Mouse (Mus musculus): ENCODE results near the gene Maml3. TPM values are rescaled to one million over a fixed set of nuclear protein-coding genes. Genes with fewer than 3 reads are reported as not detected.

Gene Maml3
- total and polyA plus RNA-seq, 3 experiments = 0.81 to 1.8 (median 0.98) TPM

GRCm38 (mm10) chr3:51719373-51719772 is 385.5 kb downstream of the Maml3 start:
- no peaks in the 10 kb centered on the region for H3K27me3 ChIP-seq (replicated peaks)
- TF ChIP-seq ETS1 (conservative IDR thresholded peaks at IDR 0.05; ENCODE audit: low read depth, low read length) = no peak
- no peak for TF ChIP-seq RAD21 (IDR thresholded peaks at IDR 0.05; ENCODE audit: low read depth, low read length)
- TF ChIP-seq HCFC1 (IDR thresholded peaks at IDR 0.05; ENCODE audit: low read depth, low read length) = no peak
- no peak for TF ChIP-seq EP300 (IDR thresholded peaks at IDR 0.05; ENCODE audit: low read length)
- TF ChIP-seq CHD2 (IDR thresholded peaks at IDR 0.05; ENCODE audit: low read length) = no peak
- TF ChIP-seq ZKSCAN1 (IDR thresholded peaks at IDR 0.05; ENCODE audit: borderline replicate concordance, low read depth, low read length) = no peak
- TF ChIP-seq ZNF384 (IDR thresholded peaks at IDR 0.05; ENCODE audit: low read depth, low read length) = no peak
- no peak for TF ChIP-seq NRF1 (IDR thresholded peaks at IDR 0.05; ENCODE audit: low read depth, low read length)
- TF ChIP-seq NELFE (IDR thresholded peaks at IDR 0.05; ENCODE audit: low read depth, low read length) = no peak
- no peak for TF ChIP-seq JUN (IDR thresholded peaks at IDR 0.05; ENCODE audit: insufficient read depth, low read depth, low read length)
- no peak for TF ChIP-seq USF2 (conservative IDR thresholded peaks at IDR 0.05; ENCODE audit: low read depth, low read length)
- TF ChIP-seq PAX5 (IDR thresholded peaks at IDR 0.05; ENCODE audit: low read length) = no peak
- no peak for TF ChIP-seq GABPA (IDR thresholded peaks at IDR 0.05; ENCODE audit: insufficient replicate concordance, low read depth, low read length)
- TF ChIP-seq CTCF (conservative IDR thresholded peaks at IDR 0.05 in 1 of 2, IDR thresholded peaks at IDR 0.05 in 1 of 2; ENCODE audit: low read depth in 2 of 2, low read length in 2 of 2) = no peak
- TF ChIP-seq ZMIZ1 (IDR thresholded peaks at IDR 0.05; ENCODE audit: low read depth, low read length) = no peak
- TF ChIP-seq E2F4 (IDR thresholded peaks at IDR 0.05; ENCODE audit: insufficient replicate concordance, low read depth, low read length) = no peak
- TF ChIP-seq IRF4 (IDR thresholded peaks at IDR 0.05; ENCODE audit: low read depth, low read length) = no peak
- no peak for TF ChIP-seq POLR2A (IDR thresholded peaks at IDR 0.05; ENCODE audit: low read depth, low read length)
- TF ChIP-seq SIN3A (IDR thresholded peaks at IDR 0.05; ENCODE audit: low read length) = no peak
- no peak for TF ChIP-seq ELF1 (IDR thresholded peaks at IDR 0.05; ENCODE audit: low read depth, low read length)
- no peaks in the 10 kb centered on the region for H3K36me3 ChIP-seq (replicated peaks in 1 of 2; ENCODE audit: control insufficient read depth in 1 of 2, insufficient read depth in 1 of 2, low read length in 1 of 2)
- H3K9me3 ChIP-seq (replicated peaks; ENCODE audit: low read length) = no peaks in the 10 kb centered on the region
- H3K4me3 ChIP-seq (replicated peaks in 1 of 3; ENCODE audit: low read depth in 2 of 3, low read length in 2 of 3, poor library complexity in 1 of 3) = no peak overlapping the region
- H3K4me1 ChIP-seq (ENCODE audit: control insufficient read depth in 1 of 2, insufficient read depth in 2 of 2) = peaks cover 0 to 9% of the 10 kb centered on the region in 2 experiments; a peak in 2 of 4 replicates
- in situ Hi-C loops (cut with MboI; ENCODE audit: low pct_ligation_motif_present, low pct_unique_long_range_greater_than_20kb, low sequenced_read_pairs) (loop anchor here (25.0 kb wide), 1 partner anchor 293 kb away; no protein-coding TSS in a partner anchor), dilution Hi-C loops (cut with MboI; ENCODE audit: extremely low pct_ligation_motif_present, extremely low pct_unique_long_range_greater_than_20kb, low sequenced_read_pairs) (no loop called here)
- H3K79me2 ChIP-seq (replicated peaks; ENCODE audit: control insufficient read depth, extremely low read depth, insufficient read depth, poor library complexity, severe bottlenecking) = no peaks in the 10 kb centered on the region
- no peak overlapping the region for H3K4me2 ChIP-seq (ENCODE audit: insufficient read depth, low read depth, poor library complexity, severe bottlenecking)
- H3K9ac ChIP-seq (ENCODE audit: insufficient read depth, low read depth) = no peak overlapping the region
- no peak overlapping the region for H3K27ac ChIP-seq (ENCODE audit: insufficient read depth, low read depth)
- no peak for DNase-seq (ENCODE audit: extremely low read depth)

GRCm38 (mm10) chr3:51717909-51718308 is 387.0 kb downstream of the Maml3 start:
- dilution Hi-C loops (cut with MboI; ENCODE audit: extremely low pct_ligation_motif_present, extremely low pct_unique_long_range_greater_than_20kb, low sequenced_read_pairs) = no loop called here
- in situ Hi-C loops (cut with MboI; ENCODE audit: low pct_ligation_motif_present, low pct_unique_long_range_greater_than_20kb, low sequenced_read_pairs) = loop anchor here (25.0 kb wide), 1 partner anchor 294 kb away; no protein-coding TSS in a partner anchor
- no peaks in the 10 kb centered on the region for H3K27me3 ChIP-seq (replicated peaks)

More at GRCm38 (mm10) chr3:51717909-51718308, 387.0 kb downstream of the Maml3 start:
- Histone ChIP-seq H3K27ac (ENCODE audit: insufficient read depth, low read depth) (no peak overlapping the region), H3K4me2 (ENCODE audit: insufficient read depth, low read depth, poor library complexity, severe bottlenecking) (no peak overlapping the region), H3K36me3 (replicated peaks in 1 of 2; ENCODE audit: control insufficient read depth in 1 of 2, insufficient read depth in 1 of 2, low read length in 1 of 2) (no peaks in the 10 kb centered on the region), H3K9me3 (replicated peaks; ENCODE audit: low read length) (no peaks in the 10 kb centered on the region), H3K79me2 (replicated peaks; ENCODE audit: control insufficient read depth, extremely low read depth, insufficient read depth, poor library complexity, severe bottlenecking) (no peaks in the 10 kb centered on the region), H3K9ac (ENCODE audit: insufficient read depth, low read depth) (no peak overlapping the region), H3K4me3 (replicated peaks in 1 of 3; ENCODE audit: low read depth in 2 of 3, low read length in 2 of 3, poor library complexity in 1 of 3) (no peak overlapping the region), H3K4me1 (ENCODE audit: control insufficient read depth in 1 of 2, insufficient read depth in 2 of 2) (no peaks in the 10 kb centered on the region)
- TF ChIP-seq NRF1 (IDR thresholded peaks at IDR 0.05; ENCODE audit: low read depth, low read length) = no peak
- no peak for TF ChIP-seq ZKSCAN1 (IDR thresholded peaks at IDR 0.05; ENCODE audit: borderline replicate concordance, low read depth, low read length)
- DNase-seq (ENCODE audit: extremely low read depth) = no peak

Data from CH12.LX (cell line).